Mouse (Mus musculus) stomach, postnatal 0 days (tissue): ENCODE results near the gene Nckap5. TPM values are rescaled to one million over a fixed set of nuclear protein-coding genes. Genes with fewer than 3 reads are reported as not detected.

ENCODE experiments used
- ATAC-seq: fragments of 200-750 bp; cut with Nextera tagmentation; 2 replicates; pipeline ENCODE4 v1.8.0; 2017; ENCODE audit not compliant: low FRiP score, low TSS enrichment
- DNase-seq: peaks from one replicate; pipeline ENCODE4 v3.0.0-alpha.2; 2016; ENCODE audit warnings: low spot score
- H3K27ac ChIP-seq: fragments of 300-500 bp; sonication (generic); replicated peaks from 2 replicates; pipeline ENCODE4 v1.5.1; 2014; ENCODE audit warnings: mild to moderate bottlenecking, control low read depth
- H3K27me3 ChIP-seq: fragments of 300-500 bp; sonication (generic); 2 replicates; pipeline ENCODE4 v1.6.1; 2014; ENCODE audit warnings: low read length; ENCODE audit not compliant: control insufficient read depth, insufficient read depth
- H3K36me3 ChIP-seq: fragments of 300-500 bp; sonication (generic); 2 replicates; pipeline ENCODE4 v1.6.1; 2014; ENCODE audit warnings: low read length, mixed read lengths; ENCODE audit not compliant: control insufficient read depth, insufficient read depth
- H3K4me1 ChIP-seq: fragments of 300-500 bp; sonication (generic); replicated peaks from 2 replicates; pipeline ENCODE4 v1.6.1; 2014; ENCODE audit warnings: antibody characterized with exemption; ENCODE audit not compliant: control insufficient read depth, insufficient read depth
- H3K4me2 ChIP-seq: fragments of 300-500 bp; sonication (generic); replicated peaks from 2 replicates; pipeline ENCODE4 v1.6.1; 2014; ENCODE audit warnings: low read depth, mild to moderate bottlenecking, control low read depth, moderate library complexity
- H3K4me3 ChIP-seq: fragments of 300-500 bp; sonication (generic); 2 replicates; pipeline ENCODE4 v1.5.1; 2014; ENCODE audit warnings: low read depth, low read length, control low read depth
- H3K9ac ChIP-seq: fragments of 300-500 bp; sonication (generic); 2 replicates; pipeline ENCODE4 v1.6.1; 2014; ENCODE audit warnings: mild to moderate bottlenecking, low read length, control low read depth, mixed read lengths
- H3K9me3 ChIP-seq: fragments of 300-500 bp; sonication (generic); 2 replicates; pipeline ENCODE4 v1.6.1; 2016; ENCODE audit warnings: low read length; ENCODE audit not compliant: control insufficient read depth
- CTCF ChIP-seq: IDR thresholded peaks from 2 replicates; pipeline ENCODE4 v1.5.1; 2016; ENCODE audit warnings: antibody characterized with exemption, low read depth, mild to moderate bottlenecking, moderate library complexity
- EP300 ChIP-seq: optimal IDR thresholded peaks from 2 replicates; pipeline ENCODE3; 2016; ENCODE audit warnings: antibody characterized with exemption
- WGBS: fragments of 180-500 bp; shearing (Covaris S2); extraction: QIAGEN DNeasy Blood & Tissue Kit; methylation state at CpG from one replicate; pipeline ENCODE4 v1.1.7; 2014; 5-methylcytosine and 5-hydroxymethylcytosine counted together
- polyA plus RNA-seq: library from polyadenylated mRNA; unstranded; fragments of >200 nt; fragmentation: Nextera tagmentation; extraction: Ambion mirVana; gene quantifications from 2 replicates; pipeline ENCODE4 v1.2.1, GENCODE M21; 2015

Nckap5 gene
- polyA plus RNA-seq, 1 experiment from 2014 or later = 1.9 TPM

GRCm38 (mm10) chr1:126391204-126391603, 439.4 kb downstream of the Nckap5 start:
- no peak for TF ChIP-seq CTCF
- TF ChIP-seq EP300 = no peak
- 54% methylated on average over 4 of the region's 4 CpGs for WGBS
- H3K4me2 ChIP-seq = no peak overlapping the region

GRCm38 (mm10) chr1:126377339-126377980, 453.1 kb downstream of the Nckap5 start:
- H3K9me3 ChIP-seq = no peaks in the 10 kb centered on the region
- H3K9ac ChIP-seq = no peak overlapping the region
- no peaks in the 10 kb centered on the region for H3K36me3 ChIP-seq
- H3K27ac ChIP-seq = no peak overlapping the region
- WGBS = 70% methylated on average over 9 of the region's 9 CpGs
- H3K4me3 ChIP-seq = no peak overlapping the region
- TF ChIP-seq CTCF (no peak), EP300 (no peak)
- ATAC-seq (no peak), DNase-seq (no peak)
- no peaks in the 10 kb centered on the region for H3K27me3 ChIP-seq
- H3K4me1 ChIP-seq = no peaks in the 10 kb centered on the region
- no peak overlapping the region for H3K4me2 ChIP-seq

More at GRCm38 (mm10) chr1:126391204-126391603, 439.4 kb downstream of the Nckap5 start:
- Histone ChIP-seq H3K4me1 (no peaks in the 10 kb centered on the region), H3K9ac (no peak overlapping the region), H3K4me3 (no peak overlapping the region), H3K27ac (no peak overlapping the region), H3K36me3 (no peaks in the 10 kb centered on the region), H3K27me3 (no peaks in the 10 kb centered on the region), H3K9me3 (no peaks in the 10 kb centered on the region)
- DNase-seq (no peak), ATAC-seq (no peak)

GRCm38 (mm10) chr1:126366736-126367135, 463.9 kb downstream of the Nckap5 start:
- Histone ChIP-seq H3K27ac (no peak overlapping the region), H3K9me3 (no peaks in the 10 kb centered on the region), H3K36me3 (no peaks in the 10 kb centered on the region), H3K4me3 (no peak overlapping the region), H3K27me3 (no peaks in the 10 kb centered on the region), H3K4me2 (no peak overlapping the region), H3K4me1 (no peaks in the 10 kb centered on the region), H3K9ac (no peak overlapping the region)
- DNase-seq (no peak), ATAC-seq (no peak)
- no peak for TF ChIP-seq CTCF
- no peak for TF ChIP-seq EP300
- 42% methylated on average over 2 of the region's 2 CpGs for WGBS

GRCm38 (mm10) chr1:126364556-126364955, 466.0 kb downstream of the Nckap5 start:
- no peaks in the 10 kb centered on the region for H3K9me3 ChIP-seq
- no peak overlapping the region for H3K4me3 ChIP-seq
- TF ChIP-seq CTCF (no peak), EP300 (no peak)
- H3K4me1 ChIP-seq = no peaks in the 10 kb centered on the region
- WGBS = 72% methylated on average over 6 of the region's 6 CpGs
- ATAC-seq = no peak
- H3K36me3 ChIP-seq = no peaks in the 10 kb centered on the region
- H3K9ac ChIP-seq = no peak overlapping the region
- DNase-seq = no peak
- H3K4me2 ChIP-seq = no peak overlapping the region
- H3K27ac ChIP-seq = no peak overlapping the region
- no peaks in the 10 kb centered on the region for H3K27me3 ChIP-seq

- Histone ChIP-seq H3K9ac (no peak overlapping the region), H3K4me2 (no peak overlapping the region), H3K4me1 (no peaks in the 10 kb centered on the region), H3K27ac (no peak overlapping the region), H3K4me3 (no peak overlapping the region), H3K36me3 (no peaks in the 10 kb centered on the region), H3K9me3 (no peaks in the 10 kb centered on the region), H3K27me3 (no peaks in the 10 kb centered on the region)
- ATAC-seq (no peak), DNase-seq (no peak)
- WGBS = 63% methylated on average over 6 of the region's 6 CpGs
- no peak for TF ChIP-seq CTCF
- no peak for TF ChIP-seq EP300
Measured at GRCm38 (mm10) chr1:126360531-126361220, 469.9 kb downstream of the Nckap5 start.

- H3K36me3 ChIP-seq = no peaks in the 10 kb centered on the region
- H3K4me3 ChIP-seq = no peak overlapping the region
- no peak overlapping the region for H3K9ac ChIP-seq
- DNase-seq = no peak
- WGBS = 89% methylated on average over 3 of the region's 3 CpGs
- no peak overlapping the region for H3K4me2 ChIP-seq
- H3K9me3 ChIP-seq = no peaks in the 10 kb centered on the region
- H3K4me1 ChIP-seq = no peaks in the 10 kb centered on the region
- TF ChIP-seq CTCF (no peak), EP300 (no peak)
- H3K27me3 ChIP-seq = no peaks in the 10 kb centered on the region
- ATAC-seq = no peak
- no peak overlapping the region for H3K27ac ChIP-seq
Measured at GRCm38 (mm10) chr1:126360111-126360510, 470.5 kb downstream of the Nckap5 start.
